Mouse (Mus musculus) layer of hippocampus, adult 11-12 months (tissue): Measurements from ENCODE around the gene Dars.
A peak's percentile ranks its signal among the peaks of the same experiment; 100 is the strongest.

Experiments used
- DNase-seq: peaks from one replicate; pipeline ENCODE4 v3.0.0; 2022; ENCODE audit warnings: low spot score

Dars gene

GRCm38 (mm10) chr1:128417533-128417888 is 343 bp upstream of the Dars start:
- no peak for DNase-seq

GRCm38 (mm10) chr1:128411141-128411540 is 6.0 kb downstream of the Dars start:
- no peak for DNase-seq

GRCm38 (mm10) chr1:128406846-128407245 is 10.3 kb downstream of the Dars start:
- DNase-seq: no peak

- DNase-seq: no peak
Measured at GRCm38 (mm10) chr1:128405675-128406074, 11.5 kb downstream of the Dars start.

GRCm38 (mm10) chr1:128405041-128405481 is 12.1 kb downstream of the Dars start:
- no peak for DNase-seq

GRCm38 (mm10) chr1:128400926-128401325 is 16.2 kb downstream of the Dars start:
- DNase-seq: no peak

- DNase-seq: no peak
Measured at GRCm38 (mm10) chr1:128399941-128400915, 16.9 kb downstream of the Dars start.

GRCm38 (mm10) chr1:128398738-128399445 is 18.3 kb downstream of the Dars start:
- no peak for DNase-seq

GRCm38 (mm10) chr1:128394657-128395056 is 22.5 kb downstream of the Dars start:
- DNase-seq: no peak

GRCm38 (mm10) chr1:128392382-128392781 is 24.8 kb downstream of the Dars start:
- DNase-seq: no peak

- DNase-seq: no peak
Measured at GRCm38 (mm10) chr1:128386487-128386886, 30.7 kb downstream of the Dars start.

GRCm38 (mm10) chr1:128376841-128377240 is 40.3 kb downstream of the Dars start:
- no peak for DNase-seq

- DNase-seq: no peak
Measured at GRCm38 (mm10) chr1:128372143-128372860, 44.9 kb downstream of the Dars start.

GRCm38 (mm10) chr1:128368732-128369441 is 48.3 kb downstream of the Dars start:
- DNase-seq: peak; percentile 70

- DNase-seq: peak; percentile 39
Measured at GRCm38 (mm10) chr1:128360601-128361000, 56.6 kb downstream of the Dars start.

GRCm38 (mm10) chr1:128359554-128360376 is 57.4 kb downstream of the Dars start, which contains the start of gene Mcm6:
Mcm6 (minus strand) TSS chr1:128359664.
- DNase-seq: peak; percentile 93

- DNase-seq: no peak
Measured at GRCm38 (mm10) chr1:128358916-128359553, 58.1 kb downstream of the Dars start.

- no peak for DNase-seq
Measured at GRCm38 (mm10) chr1:128358276-128358675, 58.9 kb downstream of the Dars start.

GRCm38 (mm10) chr1:128357452-128357851 is 59.7 kb downstream of the Dars start:
- no peak for DNase-seq

GRCm38 (mm10) chr1:128353092-128353491 is 64.1 kb downstream of the Dars start:
- no peak for DNase-seq
